Mouse (Mus musculus): ENCODE results near the gene Stx1a.

Gene Stx1a

GRCm38 (mm10) chr5:135086871-135087270, 63.6 kb downstream of the Stx1a start:
- DNase-seq (ENCODE audit: low spot score), result no peak

- DNase-seq (ENCODE audit: low spot score), result no peak
Measured at GRCm38 (mm10) chr5:135089653-135090052, 66.4 kb downstream of the Stx1a start, which contains the start of gene Mlxipl. Gene Mlxipl (plus strand): TSS chr5:135089890.
